Mouse (Mus musculus): ENCODE results near the gene Kirrel2. TPM values are rescaled to one million over a fixed set of nuclear protein-coding genes. Genes with fewer than 3 reads are reported as not detected.
A peak's percentile ranks its signal among the peaks of the same experiment; 100 is the strongest.

Gene Kirrel2
- polyA plus RNA-seq, 1 experiment from 2014 or later: 0.20 TPM

- Histone ChIP-seq H3K27me3 (no peaks in the 10 kb centered on the region), H3K36me3 (peaks cover 26% of the 10 kb centered on the region), H3K27ac (no peak overlapping the region), H3K4me2 (no peak overlapping the region), H3K9ac (no peak overlapping the region), H3K4me3 (replicated peaks) (no peak overlapping the region), H3K9me3 (replicated peaks) (no peaks in the 10 kb centered on the region), H3K4me1 (replicated peaks) (no peaks in the 10 kb centered on the region)
- ATAC-seq (ENCODE audit: low read depth) (no peak), DNase-seq (no peak)
Observed at GRCm38 (mm10) chr7:30429327-30429726, 28.2 kb downstream of the Kirrel2 start.

- DNase-seq (no peak), ATAC-seq (ENCODE audit: low read depth) (no peak)
- 22% methylated on average over 23 of the region's 23 CpGs for WGBS (ENCODE audit: insufficient replicate concordance)
- H3K4me2 ChIP-seq: peak overlapping the region; percentile 91
- H3K9ac ChIP-seq: peak overlapping the region; percentile 67
- H3K27ac ChIP-seq: peak overlapping the region; percentile 45; the same call in 1 of the 2 replicates
- H3K27me3 ChIP-seq: peaks cover 6% of the 10 kb centered on the region
- H3K4me1 ChIP-seq (replicated peaks): peaks cover 36% of the 10 kb centered on the region
- peaks cover 26% of the 10 kb centered on the region for H3K36me3 ChIP-seq
- no peaks in the 10 kb centered on the region for H3K9me3 ChIP-seq (replicated peaks)
- peak overlapping the region; percentile 64 for H3K4me3 ChIP-seq (replicated peaks)
Observed at GRCm38 (mm10) chr7:30423071-30423641, 34.3 kb downstream of the Kirrel2 start.

- peak overlapping the region; percentile 45 for H3K27ac ChIP-seq
Observed at GRCm38 (mm10) chr7:30422560-30422959, 34.9 kb downstream of the Kirrel2 start.

DNA sequence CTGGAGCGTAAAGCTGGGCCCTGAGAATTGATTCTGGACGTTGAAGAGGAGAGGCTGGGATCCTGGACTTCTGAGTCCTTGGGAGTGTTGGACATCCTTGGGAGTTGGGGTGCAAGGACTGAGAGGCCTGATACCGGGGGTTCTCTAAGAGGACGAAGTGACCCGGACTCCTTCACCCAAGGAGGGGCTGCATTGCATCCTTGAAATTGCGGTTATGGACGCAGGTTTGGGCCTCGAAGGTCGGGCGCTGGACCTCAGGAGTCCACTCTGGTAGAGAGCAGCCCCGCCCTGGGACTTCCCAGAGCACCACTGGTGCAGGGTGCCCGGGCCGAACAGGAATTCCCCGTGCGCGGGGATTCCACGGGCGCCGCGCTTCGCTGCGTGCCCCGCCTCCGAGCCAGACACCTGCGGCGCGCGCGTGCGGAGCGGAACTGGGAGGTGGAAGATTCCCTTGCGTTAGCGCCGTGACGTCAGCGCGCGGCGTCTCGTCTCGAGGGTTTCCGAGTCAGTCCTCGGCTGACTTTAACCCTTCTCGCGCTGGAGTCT lies 35.5 kb downstream of the Kirrel2 start:
- ATAC-seq (ENCODE audit: low read depth) (peak; percentile 62), DNase-seq (peak; percentile 65)
- Histone ChIP-seq H3K27me3 (peaks cover 6% of the 10 kb centered on the region), H3K4me1 (replicated peaks) (peaks cover 36% of the 10 kb centered on the region), H3K27ac (peak overlapping the region; percentile 50; the same call in 1 of the 2 replicates), H3K4me2 (peak overlapping the region; percentile 91), H3K9me3 (replicated peaks) (no peaks in the 10 kb centered on the region), H3K9ac (peak overlapping the region; percentile 67), H3K36me3 (peaks cover 21% of the 10 kb centered on the region), H3K4me3 (replicated peaks) (peak overlapping the region; percentile 64)
- WGBS (ENCODE audit: insufficient replicate concordance): under 1% methylated on average over 45 of the region's 45 CpGs

More at GRCm38 (mm10) chr7:30422560-30422959, 34.9 kb downstream of the Kirrel2 start:
- WGBS (ENCODE audit: insufficient replicate concordance): 5% methylated on average over 9 of the region's 9 CpGs
- DNase-seq (no peak), ATAC-seq (ENCODE audit: low read depth) (no peak)
- peaks cover 6% of the 10 kb centered on the region for H3K27me3 ChIP-seq
- peaks cover 36% of the 10 kb centered on the region for H3K4me1 ChIP-seq (replicated peaks)
- no peaks in the 10 kb centered on the region for H3K9me3 ChIP-seq (replicated peaks)
- peak overlapping the region; percentile 67 for H3K9ac ChIP-seq
- H3K36me3 ChIP-seq: peaks cover 26% of the 10 kb centered on the region
- peak overlapping the region; percentile 91 for H3K4me2 ChIP-seq
- H3K4me3 ChIP-seq (replicated peaks): peak overlapping the region; percentile 64

- Histone ChIP-seq H3K4me1 (replicated peaks) (peaks cover 36% of the 10 kb centered on the region), H3K27me3 (peaks cover 6% of the 10 kb centered on the region), H3K4me3 (replicated peaks) (peak within 1 kb of the TSS; percentile 64), H3K27ac (peak within 1 kb of the TSS; percentile 50), H3K9ac (peak within 1 kb of the TSS; percentile 67), H3K36me3 (peaks cover 16% of the 10 kb centered on the region), H3K9me3 (replicated peaks) (no peaks in the 10 kb centered on the region), H3K4me2 (peak within 1 kb of the TSS; percentile 91)
- DNase-seq: peak; percentile 71
- 4% methylated on average over 31 of the region's 31 CpGs for WGBS (ENCODE audit: insufficient replicate concordance)
- peak; percentile 43; the same call in 1 of the 2 replicates for ATAC-seq (ENCODE audit: low read depth)
Observed at GRCm38 (mm10) chr7:30421175-30421889, 36.2 kb downstream of the Kirrel2 start, which contains the start of gene Nfkbid. TSS of gene Nfkbid (plus strand) at chr7:30421732.

- H3K27me3 ChIP-seq: peaks cover 6% of the 10 kb centered on the region
- H3K36me3 ChIP-seq: peaks cover 10% of the 10 kb centered on the region
- H3K4me1 ChIP-seq (replicated peaks): peaks cover 36% of the 10 kb centered on the region
- no peak overlapping the region for H3K4me3 ChIP-seq (replicated peaks)
- H3K9ac ChIP-seq: no peak overlapping the region
- DNase-seq (no peak), ATAC-seq (ENCODE audit: low read depth) (no peak)
- peak overlapping the region; percentile 91 for H3K4me2 ChIP-seq
- 45% methylated on average over 3 of the region's 3 CpGs for WGBS (ENCODE audit: insufficient replicate concordance)
- no peaks in the 10 kb centered on the region for H3K9me3 ChIP-seq (replicated peaks)
- peak overlapping the region; percentile 6; the same call in 1 of the 2 replicates for H3K27ac ChIP-seq
Observed at GRCm38 (mm10) chr7:30420673-30421072, 36.8 kb downstream of the Kirrel2 start.

GRCm38 (mm10) chr7:30419561-30420499 lies 37.7 kb downstream of the Kirrel2 start, which contains the start of gene Hcst:
TSS of gene Hcst (minus strand) at chr7:30419854.
- Histone ChIP-seq H3K27ac (peak within 1 kb of the TSS; percentile 68), H3K27me3 (peaks cover 6% of the 10 kb centered on the region), H3K4me1 (replicated peaks) (peaks cover 36% of the 10 kb centered on the region), H3K9me3 (replicated peaks) (no peaks in the 10 kb centered on the region), H3K4me3 (replicated peaks) (peak within 1 kb of the TSS; percentile 16; the same call in 1 of the 2 replicates), H3K4me2 (peak within 1 kb of the TSS; percentile 45), H3K36me3 (0 out of 2 replicates have a peak, but pooled peaks cover 2% of the 10 kb centered on the region), H3K9ac (no peak within 1 kb of the TSS)
- WGBS (ENCODE audit: insufficient replicate concordance): 16% methylated on average over 10 of the region's 10 CpGs
- DNase-seq (no peak), ATAC-seq (ENCODE audit: low read depth) (no peak)

DNA sequence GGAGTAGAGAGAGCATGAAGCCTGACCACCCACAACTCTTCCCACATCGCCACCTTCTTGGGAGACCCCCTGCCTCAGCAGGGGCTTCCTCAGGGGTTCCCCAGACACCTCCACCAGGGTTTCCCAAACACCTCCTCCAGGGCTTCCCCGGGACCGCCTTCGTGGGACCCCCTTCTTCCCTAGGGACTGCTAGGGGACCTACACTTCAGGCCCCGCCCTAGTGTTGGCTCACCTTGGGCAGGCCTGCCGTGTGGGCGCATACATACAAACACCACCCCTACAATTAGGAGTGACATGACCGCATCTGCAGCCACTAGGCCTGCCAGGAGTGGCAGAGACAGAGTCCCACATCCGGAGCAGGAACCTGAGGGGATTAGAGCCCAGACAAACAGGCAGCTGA lies 39.6 kb downstream of the Kirrel2 start:
- Histone ChIP-seq H3K27ac (peak overlapping the region; percentile 62), H3K36me3 (no peaks in the 10 kb centered on the region), H3K9ac (0 out of 2 replicates have a peak overlapping the region, but pooled peaks have one; percentile 1), H3K27me3 (peaks cover 6% of the 10 kb centered on the region), H3K4me3 (replicated peaks) (no peak overlapping the region), H3K4me2 (peak overlapping the region; percentile 20; the same call in 1 of the 2 replicates), H3K9me3 (replicated peaks) (no peaks in the 10 kb centered on the region; the same call in 1 of the 2 replicates), H3K4me1 (replicated peaks) (peaks cover 28% of the 10 kb centered on the region)
- DNase-seq (no peak), ATAC-seq (ENCODE audit: low read depth) (no peak)
- 38% methylated on average over 9 of the region's 9 CpGs for WGBS (ENCODE audit: insufficient replicate concordance)

DNA sequence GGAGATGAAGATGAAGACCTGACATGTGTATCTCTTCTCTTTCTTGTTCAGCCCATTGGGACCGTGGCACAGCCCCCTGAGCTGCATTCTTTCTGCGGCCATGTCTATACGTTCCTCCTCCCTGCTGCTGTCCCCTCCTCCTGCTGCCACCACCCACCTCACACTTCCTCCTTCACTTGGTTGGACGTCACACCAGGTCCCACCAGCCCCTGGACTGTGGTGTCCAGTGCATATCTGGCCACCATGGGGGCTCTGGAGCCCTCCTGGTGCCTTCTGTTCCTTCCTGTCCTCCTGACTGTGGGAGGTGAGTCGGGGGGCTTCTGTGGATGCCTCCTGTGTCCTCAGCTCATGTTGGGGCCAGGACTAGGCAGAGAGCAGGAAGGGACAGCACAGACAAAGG lies 43.9 kb downstream of the Kirrel2 start, which contains the start of gene Tyrobp:
Gene Tyrobp, plus strand, starts transcription at position 165 of the 400 bp plus-strand sequence.
- WGBS (ENCODE audit: insufficient replicate concordance): 27% methylated on average over 5 of the region's 5 CpGs
- ATAC-seq (ENCODE audit: low read depth) (no peak), DNase-seq (no peak)
- Histone ChIP-seq H3K9ac (0 out of 2 replicates have a peak within 1 kb of the TSS, but pooled peaks have one; percentile 37), H3K27me3 (no peaks in the 10 kb centered on the region), H3K4me1 (replicated peaks) (no peaks in the 10 kb centered on the region), H3K4me3 (replicated peaks) (peak within 1 kb of the TSS; percentile 24), H3K36me3 (no peaks in the 10 kb centered on the region), H3K27ac (peak within 1 kb of the TSS; percentile 37), H3K4me2 (no peak within 1 kb of the TSS), H3K9me3 (replicated peaks) (no peaks in the 10 kb centered on the region; the same call in 1 of the 2 replicates)

GRCm38 (mm10) chr7:30412735-30413147 lies 44.7 kb downstream of the Kirrel2 start:
- Histone ChIP-seq H3K27me3 (no peaks in the 10 kb centered on the region), H3K36me3 (no peaks in the 10 kb centered on the region), H3K9ac (no peak overlapping the region), H3K27ac (peak overlapping the region; percentile 37; the same call in 1 of the 2 replicates), H3K9me3 (replicated peaks) (no peaks in the 10 kb centered on the region; the same call in 1 of the 2 replicates), H3K4me1 (replicated peaks) (no peaks in the 10 kb centered on the region), H3K4me3 (replicated peaks) (no peak overlapping the region), H3K4me2 (no peak overlapping the region)
- peak; percentile 51; the same call in 1 of the 2 replicates for ATAC-seq (ENCODE audit: low read depth)
- DNase-seq: no peak
- 14% methylated on average over 4 of the region's 4 CpGs for WGBS (ENCODE audit: insufficient replicate concordance)
